Mouse (Mus musculus) monocyte, adult 5-6 weeks (primary cell): ENCODE data around the gene Diexf. TPM values are rescaled to one million over a fixed set of nuclear protein-coding genes. Genes with fewer than 3 reads are reported as not detected.

Experiments
- total RNA-seq: library from RNA; stranded (forward); fragments of 200-1000, 200-491, 200-594 nt; gene quantifications from 3 replicates; pipeline ENCODE4 v1.2.3, GENCODE M21; 2017

Gene Diexf
- total RNA-seq, 1 experiment from 2014 or later, result 24.0 TPM

Other genes with a start within 250 kb of the Diexf start
- not detected in 3 replicates for gene Syt14, start 94.5 kb downstream of the Diexf start, total RNA-seq
- 0.29 TPM in 1 of 3 replicates, not detected in the others for gene Irf6, start 22.8 kb upstream of the Diexf start, total RNA-seq
- 6.1 to 15.4 TPM (median 10.2 TPM) in 3 replicates for gene A130010J15Rik, start 37.8 kb upstream of the Diexf start, total RNA-seq
- gene Traf3ip3, start 71.4 kb upstream of the Diexf start, total RNA-seq, result 198 to 292 TPM (median 228 TPM) in 3 replicates
- gene Lamb3, start 77.4 kb upstream of the Diexf start, total RNA-seq, result 2.9 to 28.1 TPM (median 5.6 TPM) in 3 replicates
- 101 to 156 TPM (median 112 TPM) in 3 replicates for gene Hsd11b1, start 133.8 kb upstream of the Diexf start, total RNA-seq
- gene G0s2, start 142.9 kb upstream of the Diexf start, total RNA-seq, result 41.0 to 151 TPM (median 72.9 TPM) in 3 replicates
- gene Camk1g, start 240.0 kb upstream of the Diexf start, total RNA-seq, result not detected in 3 replicates